Mouse (Mus musculus) megakaryocyte, adult 5-6 weeks (primary cell): ENCODE data around the gene Camkv. TPM values are rescaled to one million over a fixed set of nuclear protein-coding genes. Genes with fewer than 3 reads are reported as not detected.

Source experiments
- ATAC-seq: 2 replicates; pipeline ENCODE4 v1.8.0; 2016; ENCODE audit warnings: mild to moderate bottlenecking, inconsistent platforms; ENCODE audit not compliant: poor library complexity, severe bottlenecking
- total RNA-seq, 2 experiments: library from RNA; stranded (forward) in 1 of 2; stranded (reverse) in 1 of 2; fragments of 153-499, 151-499 nt in 1 of 2; fragments of 221-1000, 200-1000 nt in 1 of 2; gene quantifications; 2 replicates each; pipeline versions ENCODE4 v1.2.3 to v1.2.4; 2015 to 2017

The Camkv gene
- total RNA-seq, 2 experiments from 2014 or later: 0.04 TPM; not detected in 1

GRCm38 (mm10) chr9:107985131-107986119 lies 50.0 kb downstream of the Camkv start, which contains the start of gene Inka1:
Gene Inka1, minus strand, starts transcription at chr9:107985879.
- peak; percentile 67 for ATAC-seq

GRCm38 (mm10) chr9:107986376-107986775 lies 50.9 kb downstream of the Camkv start:
- ATAC-seq: peak; percentile 49

GRCm38 (mm10) chr9:107987950-107988349 lies 52.5 kb downstream of the Camkv start:
- no peak for ATAC-seq

- no peak for ATAC-seq
Observed at GRCm38 (mm10) chr9:107992197-107992596, 56.7 kb downstream of the Camkv start, which contains the start of gene Cdhr4. Gene Cdhr4, plus strand, starts transcription at chr9:107992497.

GRCm38 (mm10) chr9:107993013-107993412 lies 57.5 kb downstream of the Camkv start:
- no peak for ATAC-seq

GRCm38 (mm10) chr9:107994464-107994863 lies 59.0 kb downstream of the Camkv start:
- peak; percentile 33; the same call in 1 of the 2 replicates for ATAC-seq

- ATAC-seq: no peak
Observed at GRCm38 (mm10) chr9:107995513-107995912, 60.0 kb downstream of the Camkv start.

- ATAC-seq: no peak
Observed at GRCm38 (mm10) chr9:107996049-107996448, 60.6 kb downstream of the Camkv start, which contains the start of gene Gm20662. Gene Gm20662, plus strand, starts transcription at chr9:107996349.

Other genes with a start within 250 kb of the Camkv start
- not detected in 2 replicates for gene Sema3f, start 225.2 kb upstream of the Camkv start, total RNA-seq (2015)
- not detected in 2 replicates for gene Sema3f, start 225.2 kb upstream of the Camkv start, total RNA-seq (2017)
- gene Rbm5, start 164.7 kb upstream of the Camkv start, total RNA-seq (2015): 145 and 161 TPM in 2 replicates
- 208 and 249 TPM in 2 replicates for gene Rbm5, start 164.7 kb upstream of the Camkv start, total RNA-seq (2017)
- gene Rbm6, start 62.4 kb upstream of the Camkv start, total RNA-seq (2015): 42.2 and 55.9 TPM in 2 replicates
- gene Rbm6, start 62.4 kb upstream of the Camkv start, total RNA-seq (2017): 117 and 119 TPM in 2 replicates
- 6.2 and 7.6 TPM in 2 replicates for gene Mon1a, start 47.5 kb upstream of the Camkv start, total RNA-seq (2015)
- 16.6 and 17.7 TPM in 2 replicates for gene Mon1a, start 47.5 kb upstream of the Camkv start, total RNA-seq (2017)
- gene Mst1r, start 28.8 kb upstream of the Camkv start, total RNA-seq (2015): 0.52 and 0.94 TPM in 2 replicates
- gene Mst1r, start 28.8 kb upstream of the Camkv start, total RNA-seq (2017): 2.2 and 2.3 TPM in 2 replicates
- gene Actl11, start 7.2 kb upstream of the Camkv start, total RNA-seq (2015): not detected in 2 replicates
- not detected in 2 replicates for gene Actl11, start 7.2 kb upstream of the Camkv start, total RNA-seq (2017)
- 4.9 and 9.4 TPM in 2 replicates for gene Traip, start 14.5 kb downstream of the Camkv start, total RNA-seq (2015)
- 12.0 and 15.8 TPM in 2 replicates for gene Traip, start 14.5 kb downstream of the Camkv start, total RNA-seq (2017)
- 37.5 and 44.3 TPM in 2 replicates for gene Uba7, start 39.8 kb downstream of the Camkv start, total RNA-seq (2015)
- 35.6 and 43.2 TPM in 2 replicates for gene Uba7, start 39.8 kb downstream of the Camkv start, total RNA-seq (2017)
- gene Gm20661, start 47.4 kb downstream of the Camkv start, total RNA-seq (2015): 0.18 TPM in 1 of 2 replicates, not detected in the other
- gene Gm20661, start 47.4 kb downstream of the Camkv start, total RNA-seq (2017): not detected in 2 replicates
- gene Inka1, start 50.2 kb downstream of the Camkv start, total RNA-seq (2015): 1.8 and 4.7 TPM in 2 replicates
- gene Inka1, start 50.2 kb downstream of the Camkv start, total RNA-seq (2017): 2.6 and 3.2 TPM in 2 replicates
- 0.33 TPM in 1 of 2 replicates, not detected in the other for gene Cdhr4, start 56.8 kb downstream of the Camkv start, total RNA-seq (2015)
- gene Cdhr4, start 56.8 kb downstream of the Camkv start, total RNA-seq (2017): 0.51 and 1.7 TPM in 2 replicates
- gene Gm20662, start 60.7 kb downstream of the Camkv start, total RNA-seq (2015): not detected in 2 replicates
- not detected in 2 replicates for gene Gm20662, start 60.7 kb downstream of the Camkv start, total RNA-seq (2017)
- 20.1 and 24.6 TPM in 2 replicates for gene Ip6k1, start 66.8 kb downstream of the Camkv start, total RNA-seq (2015)
- gene Ip6k1, start 66.8 kb downstream of the Camkv start, total RNA-seq (2017): 35.2 and 109 TPM in 2 replicates
- 6.4 and 6.9 TPM in 2 replicates for gene Gmppb, start 113.6 kb downstream of the Camkv start, total RNA-seq (2015)
- 14.0 and 19.1 TPM in 2 replicates for gene Gmppb, start 113.6 kb downstream of the Camkv start, total RNA-seq (2017)
- 1.2 and 1.5 TPM in 2 replicates for gene Amigo3, start 117.5 kb downstream of the Camkv start, total RNA-seq (2015)
- 2.0 and 2.6 TPM in 2 replicates for gene Amigo3, start 117.5 kb downstream of the Camkv start, total RNA-seq (2017)
- 0.69 TPM in 1 of 2 replicates, not detected in the other for gene Mst1, start 144.8 kb downstream of the Camkv start, total RNA-seq (2015)
- not detected in 2 replicates for gene Mst1, start 144.8 kb downstream of the Camkv start, total RNA-seq (2017)
- 27.8 and 30.7 TPM in 2 replicates for gene Rnf123, start 147.7 kb downstream of the Camkv start, total RNA-seq (2015)
- 20.9 and 21.1 TPM in 2 replicates for gene Rnf123, start 147.7 kb downstream of the Camkv start, total RNA-seq (2017)
- 37.9 and 41.0 TPM in 2 replicates for gene Apeh, start 158.9 kb downstream of the Camkv start, total RNA-seq (2015)
- 56.9 and 61.8 TPM in 2 replicates for gene Apeh, start 158.9 kb downstream of the Camkv start, total RNA-seq (2017)